Mouse (Mus musculus) kidney, postnatal 0 days (tissue): ENCODE data around the gene Fam71d. TPM values are rescaled to one million over a fixed set of nuclear protein-coding genes. Genes with fewer than 3 reads are reported as not detected.

Experiments
- ATAC-seq: fragments of 200-750 bp; cut with Nextera tagmentation; replicated peaks from 2 replicates; pipeline ENCODE4 v1.8.0; 2017; ENCODE audit warnings: low read depth, moderate number of reproducible peaks, moderate TSS enrichment, moderate library complexity; ENCODE audit not compliant: low FRiP score
- DNase-seq: peaks from one replicate; pipeline ENCODE4 v3.0.0-alpha.2; 2016; ENCODE audit warnings: low spot score
- H3K27ac ChIP-seq: fragments of 300-500 bp; sonication (generic); 2 replicates; pipeline ENCODE4 v1.5.1; 2014; ENCODE audit warnings: mild to moderate bottlenecking
- H3K27me3 ChIP-seq: fragments of 300-500 bp; sonication (generic); 2 replicates; pipeline ENCODE4 v1.6.1; 2014; ENCODE audit warnings: low read length, mixed read lengths; ENCODE audit not compliant: insufficient read depth
- H3K36me3 ChIP-seq: fragments of 300-500 bp; sonication (generic); 2 replicates; pipeline ENCODE4 v1.6.1; 2014; ENCODE audit warnings: low read length, mixed read lengths; ENCODE audit not compliant: insufficient read depth
- H3K4me1 ChIP-seq: fragments of 300-500 bp; sonication (generic); replicated peaks from 2 replicates; pipeline ENCODE4 v1.6.1; 2014; ENCODE audit warnings: antibody characterized with exemption, low read length, mixed read lengths; ENCODE audit not compliant: insufficient read depth
- H3K4me2 ChIP-seq: fragments of 300-500 bp; sonication (generic); 2 replicates; pipeline ENCODE4 v1.6.1; 2014; ENCODE audit warnings: mild to moderate bottlenecking, low read length, moderate library complexity, mixed read lengths
- H3K4me3 ChIP-seq: fragments of 300-500 bp; sonication (generic); replicated peaks from 2 replicates; pipeline ENCODE4 v1.5.1; 2014; ENCODE audit warnings: low read depth, low read length
- H3K9ac ChIP-seq: fragments of 300-500 bp; sonication (generic); 2 replicates; pipeline ENCODE4 v1.6.1; 2014; ENCODE audit warnings: low read depth, low read length
- H3K9me3 ChIP-seq: fragments of 300-500 bp; sonication (generic); replicated peaks from 2 replicates; pipeline ENCODE4 v1.6.1; 2016; ENCODE audit warnings: low read length, inconsistent platforms, mixed read lengths
- CTCF ChIP-seq: IDR thresholded peaks from 2 replicates; pipeline ENCODE4 v1.5.1; 2016; ENCODE audit warnings: antibody characterized with exemption, low read depth, mild to moderate bottlenecking, moderate library complexity
- WGBS: fragments of 180-500 bp; shearing (Covaris S2); extraction: QIAGEN DNeasy Blood & Tissue Kit; methylation state at CpG from one replicate; pipeline ENCODE4 v1.1.7; 2014; 5-methylcytosine and 5-hydroxymethylcytosine counted together
- polyA plus RNA-seq: library from polyadenylated mRNA; unstranded; fragments of >200 nt; fragmentation: Nextera tagmentation; extraction: Ambion mirVana; gene quantifications from 2 replicates; pipeline ENCODE4 v1.2.1, GENCODE M21; 2015

Gene Fam71d
- polyA plus RNA-seq = 0.14 TPM in 1 of 2 replicates, not detected in the other

DNA sequence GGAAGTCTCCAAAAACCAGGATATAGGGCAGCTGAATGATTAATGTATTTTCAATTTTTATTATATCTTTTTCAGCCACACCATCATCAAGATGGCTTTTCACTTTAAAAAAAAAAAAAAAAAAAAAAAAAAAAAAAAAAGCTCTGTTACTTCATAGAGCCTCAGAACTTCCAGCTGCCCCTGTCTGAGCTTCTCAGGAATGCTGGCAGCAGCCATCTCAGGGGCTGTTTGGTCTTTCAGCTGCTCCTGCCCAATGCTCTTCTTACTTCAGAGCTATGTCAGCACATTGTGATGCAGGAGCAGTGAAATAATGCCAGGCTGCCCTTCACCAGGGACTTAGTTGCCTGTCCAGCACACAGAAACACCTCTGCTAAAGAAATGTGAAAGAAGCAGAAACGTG lies at the start of gene Fam71d:
TSS of gene Fam71d (plus strand) at position 211 of the 400 bp plus-strand sequence.
- H3K4me3 ChIP-seq = no peak within 1 kb of the TSS
- 71% methylated on average over 1 of the region's 1 CpGs for WGBS

DNA sequence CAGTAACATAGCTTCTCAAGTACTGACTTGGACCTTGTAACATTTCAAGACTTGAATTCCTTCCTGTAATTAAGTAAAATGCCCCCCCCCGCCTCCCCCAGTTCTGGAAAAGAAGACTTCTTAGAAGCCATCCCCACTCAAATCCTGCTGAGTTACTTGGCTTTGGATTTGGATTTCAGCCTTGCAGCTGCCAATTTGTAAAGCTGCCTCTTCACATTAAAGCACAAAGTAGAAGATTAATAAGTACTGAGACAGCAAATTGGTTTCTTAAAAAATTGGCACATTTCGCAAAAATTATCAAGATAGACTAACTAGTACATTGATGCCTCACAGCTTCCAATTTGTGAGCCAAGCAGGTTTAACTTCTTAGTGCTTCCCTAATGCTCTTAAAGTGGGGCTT lies 47.6 kb upstream of the Fam71d start:
- H3K27ac ChIP-seq = no peak overlapping the region
- H3K36me3 ChIP-seq = no peaks in the 10 kb centered on the region
- WGBS = 74% methylated on average over 2 of the region's 2 CpGs
- TF ChIP-seq CTCF = no peak
- no peaks in the 10 kb centered on the region for H3K4me1 ChIP-seq
- H3K9ac ChIP-seq = no peak overlapping the region
- H3K9me3 ChIP-seq = no peaks in the 10 kb centered on the region
- H3K4me2 ChIP-seq = no peak overlapping the region
- ATAC-seq = no peak
- no peaks in the 10 kb centered on the region for H3K27me3 ChIP-seq
- H3K4me3 ChIP-seq = no peak overlapping the region
- no peak for DNase-seq

More for the DNA sequence above, at the start of gene Fam71d:
- no peak within 1 kb of the TSS for H3K27ac ChIP-seq
- ATAC-seq = no peak
- H3K9me3 ChIP-seq = no peaks in the 10 kb centered on the region
- no peaks in the 10 kb centered on the region for H3K27me3 ChIP-seq
- no peaks in the 10 kb centered on the region for H3K4me1 ChIP-seq
- no peak for DNase-seq
- no peak for TF ChIP-seq CTCF
- H3K9ac ChIP-seq = no peak within 1 kb of the TSS
- no peaks in the 10 kb centered on the region for H3K36me3 ChIP-seq
- H3K4me2 ChIP-seq = no peak within 1 kb of the TSS

DNA sequence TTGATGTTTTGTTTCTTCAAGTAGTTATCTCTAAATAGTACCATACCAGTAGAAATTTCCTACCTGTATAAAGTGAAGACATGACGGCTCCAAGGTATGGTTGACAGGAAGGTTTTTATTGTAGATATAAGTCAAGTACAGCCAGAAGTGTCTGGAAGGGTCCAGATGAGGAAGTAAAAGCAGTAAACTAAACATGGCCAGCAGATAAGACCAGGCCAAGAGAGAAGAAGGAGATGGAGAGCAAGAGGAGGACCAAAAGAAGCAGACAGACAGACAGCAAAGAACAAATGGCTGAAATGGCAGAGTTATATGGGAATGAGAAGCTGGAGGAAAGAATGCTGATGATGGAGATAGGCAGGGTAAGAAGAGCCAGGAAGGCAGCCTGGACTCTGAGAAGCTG lies 46.1 kb upstream of the Fam71d start:
- no peak overlapping the region for H3K4me3 ChIP-seq
- no peak overlapping the region for H3K27ac ChIP-seq
- no peak for TF ChIP-seq CTCF
- no peaks in the 10 kb centered on the region for H3K9me3 ChIP-seq
- WGBS = 94% methylated on average over 1 of the region's 1 CpGs
- no peak overlapping the region for H3K4me2 ChIP-seq
- H3K9ac ChIP-seq = no peak overlapping the region
- DNase-seq (no peak), ATAC-seq (no peak)
- H3K27me3 ChIP-seq = no peaks in the 10 kb centered on the region
- no peaks in the 10 kb centered on the region for H3K36me3 ChIP-seq
- no peaks in the 10 kb centered on the region for H3K4me1 ChIP-seq

DNA sequence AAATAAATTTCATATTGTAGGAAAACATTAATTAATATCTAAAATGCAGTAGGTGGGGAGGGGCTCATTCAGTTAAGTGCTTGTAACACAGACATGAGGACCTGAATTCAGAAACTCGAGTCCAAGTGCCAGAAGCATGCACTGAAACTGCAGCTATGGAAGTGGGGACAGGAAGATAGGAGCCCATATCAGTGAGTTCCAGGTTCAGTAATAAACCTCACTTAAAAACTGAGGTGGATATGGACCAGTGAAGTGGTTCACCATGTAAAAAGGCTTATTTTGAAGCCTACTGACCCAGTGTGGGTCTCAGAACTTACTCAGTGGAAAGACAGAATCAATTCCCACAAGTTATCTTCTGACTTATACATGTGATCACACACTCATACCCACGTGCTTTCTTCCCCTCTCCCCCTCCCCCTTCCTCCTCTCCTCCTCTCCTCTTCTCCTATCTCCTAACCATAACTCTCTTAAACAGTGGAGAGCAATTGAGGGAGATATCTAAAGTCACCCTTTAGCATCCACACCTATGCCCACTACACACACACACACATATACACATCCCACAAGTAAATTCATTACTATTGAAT lies 31.5 kb upstream of the Fam71d start:
- H3K27ac ChIP-seq = no peak overlapping the region
- no peak for TF ChIP-seq CTCF
- no peaks in the 10 kb centered on the region for H3K4me1 ChIP-seq
- H3K4me3 ChIP-seq = no peak overlapping the region
- DNase-seq (no peak), ATAC-seq (no peak)
- H3K4me2 ChIP-seq = no peak overlapping the region
- no peaks in the 10 kb centered on the region for H3K27me3 ChIP-seq
- WGBS = 62% methylated on average over 2 of the region's 2 CpGs
- no peaks in the 10 kb centered on the region for H3K9me3 ChIP-seq
- H3K9ac ChIP-seq = no peak overlapping the region
- no peaks in the 10 kb centered on the region for H3K36me3 ChIP-seq

DNA sequence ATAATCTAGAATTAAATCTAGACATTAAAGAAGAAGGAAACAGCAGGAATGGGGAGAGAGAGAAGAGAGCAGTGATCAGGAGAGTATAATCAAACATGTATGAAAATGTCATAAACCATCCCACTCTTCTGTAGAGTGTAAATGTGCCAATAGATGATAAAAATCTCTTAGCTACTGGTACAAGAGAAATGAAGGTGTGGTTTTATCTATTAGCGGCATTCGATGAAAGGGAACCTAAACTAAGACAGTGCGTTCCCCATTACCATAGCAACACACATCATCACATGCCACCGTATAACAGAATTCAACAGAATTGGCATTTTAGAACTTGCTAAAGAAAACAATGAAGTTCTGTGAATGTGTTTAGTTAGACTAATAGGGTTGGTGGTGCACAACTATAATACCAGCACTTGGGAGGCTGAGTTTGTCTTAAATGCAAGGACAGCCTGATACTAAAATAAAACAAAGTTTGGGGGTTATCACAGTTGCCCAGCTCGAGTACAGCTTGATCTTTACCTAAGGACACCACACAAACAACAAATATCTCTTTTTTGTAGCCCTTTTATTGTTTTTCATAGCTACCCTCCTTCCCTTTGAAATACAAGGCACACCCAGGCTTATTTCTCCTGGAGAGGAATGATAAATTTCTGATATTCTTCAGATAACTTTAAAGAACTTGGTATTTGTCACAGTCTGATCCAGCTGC lies 13.1 kb upstream of the Fam71d start:
- no peak for TF ChIP-seq CTCF

DNA sequence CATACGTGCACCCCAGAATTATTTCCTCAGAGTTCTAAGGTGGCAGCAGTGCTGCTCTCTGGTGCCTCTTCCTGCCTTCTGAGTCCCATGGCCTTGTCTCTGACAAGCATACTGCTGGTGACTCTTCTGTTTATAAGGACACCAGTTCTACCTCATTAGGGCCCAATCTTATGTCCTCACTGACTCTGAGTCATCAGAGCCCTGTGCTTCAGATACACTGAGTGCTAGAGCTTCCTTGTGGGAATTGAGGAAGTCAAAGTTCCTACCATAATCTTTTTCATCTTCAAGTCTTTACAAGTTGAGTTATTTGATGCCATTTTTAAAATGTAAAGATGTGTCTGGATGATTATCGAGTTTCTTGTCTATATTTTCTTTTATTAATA lies 12.5 kb upstream of the Fam71d start:
- ATAC-seq (no peak), DNase-seq (no peak)
- no peak overlapping the region for H3K27ac ChIP-seq
- no peaks in the 10 kb centered on the region for H3K36me3 ChIP-seq
- H3K4me1 ChIP-seq = no peaks in the 10 kb centered on the region
- no peaks in the 10 kb centered on the region for H3K9me3 ChIP-seq
- WGBS = 88% methylated on average over 2 of the region's 2 CpGs
- no peaks in the 10 kb centered on the region for H3K27me3 ChIP-seq
- no peak overlapping the region for H3K4me2 ChIP-seq
- H3K4me3 ChIP-seq = no peak overlapping the region
- TF ChIP-seq CTCF = no peak
- no peak overlapping the region for H3K9ac ChIP-seq

More for the DNA sequence above, 13.1 kb upstream of the Fam71d start:
- Histone ChIP-seq H3K9ac (no peak overlapping the region), H3K9me3 (no peaks in the 10 kb centered on the region), H3K27me3 (no peaks in the 10 kb centered on the region), H3K27ac (no peak overlapping the region), H3K4me1 (no peaks in the 10 kb centered on the region), H3K4me3 (no peak overlapping the region), H3K36me3 (no peaks in the 10 kb centered on the region), H3K4me2 (no peak overlapping the region)
- ATAC-seq (no peak), DNase-seq (no peak)
- WGBS = 88% methylated on average over 5 of the region's 5 CpGs
